Mouse (Mus musculus): Measurements from ENCODE around the gene Synpr.

DNA sequence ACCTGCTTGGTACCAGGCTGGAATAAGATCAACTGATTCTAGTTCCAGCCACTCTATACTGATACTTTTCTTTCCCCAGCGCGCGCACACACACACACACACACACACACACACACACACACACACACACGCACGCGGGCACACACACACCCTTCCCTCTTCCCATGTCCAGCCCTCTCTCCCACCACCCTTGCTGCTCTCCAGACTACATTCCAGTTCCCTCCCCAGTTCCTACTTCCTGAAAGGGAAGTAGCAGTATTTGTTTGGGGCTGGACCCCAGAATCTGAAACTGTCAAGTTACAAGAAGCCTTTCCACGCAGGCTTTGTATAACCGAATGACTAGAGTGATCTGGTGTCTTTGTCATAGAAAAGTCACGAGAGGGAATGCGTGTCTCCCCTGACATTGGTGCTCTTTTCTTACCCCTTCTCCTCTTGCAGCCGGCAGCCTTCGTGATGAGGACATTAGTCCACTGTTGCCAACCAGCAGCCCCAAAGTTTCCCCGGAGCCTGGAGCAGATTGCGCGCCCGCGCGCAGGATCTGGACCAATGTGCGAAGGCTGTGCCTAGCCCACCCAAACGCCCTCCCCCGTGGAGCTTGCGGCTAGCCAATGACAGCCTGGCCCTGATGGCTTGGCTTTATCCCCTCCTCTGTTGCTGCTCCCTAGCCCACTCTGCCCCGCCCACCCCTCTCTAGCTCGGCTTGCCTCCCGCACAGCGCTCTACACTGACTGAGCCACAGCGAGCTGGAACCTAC, at the start of gene Synpr:
- TF ChIP-seq CTCF (IDR thresholded peaks at IDR 0.05) (no peak), EP300 (IDR thresholded peaks at IDR 0.05) (no peak)

Measured in lung, postnatal 0 days (tissue).